Comparison of ENCODE assay signal across 15 mouse cellular contexts in genomic region chr13:32601315-32601714, GRCm38 (mm10).
A peak's percentile ranks its signal among the peaks of the same experiment; 100 is the strongest.
DNase-seq lines count a peak whose midpoint lies in the region; ATAC-seq and TF ChIP-seq lines count a peak whose summit lies in the region.
"Had no signal": no experiment of that assay in that cellular context is flagged by ENCODE, and none has a peak within 500 bp of the region (broad histone marks: within the 10 kb centered on the region; RNA-seq: fewer than 3 reads in every experiment).

No protein-coding gene starts in this region.

- no peak overlapping the region for H3ac ChIP-seq in myocyte (ENCODE audit: control insufficient read depth, insufficient read length)

- no peaks in the 10 kb centered on the region for H3K79me2 ChIP-seq in myocyte (ENCODE audit: control insufficient read depth, insufficient read depth)

- no peaks in the 10 kb centered on the region for H3K4me1 ChIP-seq in heart, embryonic 11.5 days (ENCODE audit: control insufficient read depth, insufficient read depth, low read length)
- H3K4me1 ChIP-seq in embryonic facial prominence, embryonic 12.5 days = peaks cover 4% of the 10 kb centered on the region; the same call in 1 of the 2 replicates
- H3K4me1 ChIP-seq: hindbrain, embryonic 13.5 days; neural tube, embryonic 13.5 days had no signal

- H3K27ac ChIP-seq in heart, embryonic 11.5 days (ENCODE audit: low read depth, low read length) = no peak overlapping the region
- 0 out of 2 replicates have a peak overlapping the region, but pooled peaks have one; percentile 9 for H3K27ac ChIP-seq in embryonic facial prominence, embryonic 12.5 days
- H3K27ac ChIP-seq: hindbrain, embryonic 13.5 days; neural tube, embryonic 13.5 days had no signal

- H3K9ac ChIP-seq in heart, embryonic 11.5 days (ENCODE audit: low read depth, low read length) = no peak overlapping the region
- no peak overlapping the region for H3K9ac ChIP-seq in embryonic facial prominence, embryonic 12.5 days
- H3K9ac ChIP-seq: hindbrain, embryonic 13.5 days; neural tube, embryonic 13.5 days had no signal

- 64% methylated on average over 5 of the region's 5 CpGs for WGBS in heart, embryonic 11.5 days (ENCODE audit: insufficient replicate concordance)
- WGBS in embryonic facial prominence, embryonic 12.5 days = 60% methylated on average over 5 of the region's 5 CpGs

- no peak overlapping the region for H3K4me3 ChIP-seq in heart, embryonic 11.5 days (ENCODE audit: low read depth, low read length)
- no peak overlapping the region for H3K4me3 ChIP-seq in embryonic facial prominence, embryonic 12.5 days
- H3K4me3 ChIP-seq in myocyte = no peak overlapping the region
- H3K4me3 ChIP-seq: erythroblast, embryonic 14.5 days; hindbrain, embryonic 13.5 days; neural tube, embryonic 13.5 days had no signal

- no peaks in the 10 kb centered on the region for H3K9me3 ChIP-seq in heart, embryonic 11.5 days (replicated peaks; ENCODE audit: control insufficient read depth, low read length)
- no peaks in the 10 kb centered on the region for H3K9me3 ChIP-seq in embryonic facial prominence, embryonic 12.5 days
- H3K9me3 ChIP-seq: hindbrain, embryonic 13.5 days; neural tube, embryonic 13.5 days had no signal

- DNase-seq in heart, adult 9 months (ENCODE audit: low spot score in 2 of 2) = peak; percentile 13 to 14
- DNase-seq in gastrocnemius, postnatal 10 days = peak; percentile 39
- DNase-seq in frontal cortex, postnatal 10 days (ENCODE audit: low spot score in 2 of 2) = no peak
- DNase-seq in lung, postnatal 25 days (ENCODE audit: low spot score) = no peak
- DNase-seq: adrenal gland, postnatal 25 days; cerebellum, adult 9-10 months; lung, adult 18-20 months; lung, postnatal 36 days had no signal

- no peak overlapping the region for H3K4me2 ChIP-seq in heart, embryonic 11.5 days
- no peak overlapping the region for H3K4me2 ChIP-seq in embryonic facial prominence, embryonic 12.5 days (replicated peaks)
- no peak overlapping the region for H3K4me2 ChIP-seq in myocyte (ENCODE audit: low read depth)
- H3K4me2 ChIP-seq: hindbrain, embryonic 13.5 days; neural tube, embryonic 13.5 days had no signal

- no peaks in the 10 kb centered on the region for H3K27me3 ChIP-seq in heart, embryonic 11.5 days (ENCODE audit: control insufficient read depth, insufficient read depth, low read length)
- H3K27me3 ChIP-seq in embryonic facial prominence, embryonic 12.5 days = no peaks in the 10 kb centered on the region
- H3K27me3 ChIP-seq in myocyte (ENCODE audit: control insufficient read depth, insufficient read depth, insufficient read length) = no peaks in the 10 kb centered on the region
- H3K27me3 ChIP-seq: hindbrain, embryonic 13.5 days; neural tube, embryonic 13.5 days had no signal

- no peak for TF ChIP-seq POLR2A in myocyte (IDR thresholded peaks at IDR 0.05; ENCODE audit: insufficient read length, low read depth)

- H3K36me3 ChIP-seq in heart, embryonic 11.5 days (ENCODE audit: control insufficient read depth, insufficient read depth, low read length) = no peaks in the 10 kb centered on the region
- H3K36me3 ChIP-seq in embryonic facial prominence, embryonic 12.5 days = no peaks in the 10 kb centered on the region
- H3K36me3 ChIP-seq in myocyte (ENCODE audit: control insufficient read depth, insufficient read depth) = no peaks in the 10 kb centered on the region
- H3K36me3 ChIP-seq: hindbrain, embryonic 13.5 days; neural tube, embryonic 13.5 days had no signal

- no peak for ATAC-seq in heart, embryonic 11.5 days (replicated peaks; ENCODE audit: insufficient number of reproducible peaks, low FRiP score, low TSS enrichment)
- ATAC-seq in embryonic facial prominence, embryonic 12.5 days (ENCODE audit: insufficient number of reproducible peaks, insufficient read depth, low FRiP score, low TSS enrichment) = no peak
- ATAC-seq: forebrain, embryonic 14.5 days had no signal

TF ChIP-seq in myocyte, 11 proteins besides CTCF, POLR2A, EP300 and RAD21:
- TF ChIP-seq REST (IDR thresholded peaks at IDR 0.05; ENCODE audit: insufficient read depth, insufficient read length) (peak; percentile 35), USF1 (IDR thresholded peaks at IDR 0.05; ENCODE audit: low read depth) (no peak), E2F4 (IDR thresholded peaks at IDR 0.05; ENCODE audit: insufficient read depth) (no peak), MYOD1 (IDR thresholded peaks at IDR 0.05; ENCODE audit: control insufficient read depth in 1 of 3, insufficient read length in 2 of 3, low read depth in 2 of 3) (peak in 1 of 3 experiments; percentile 3)

Comparison
In these comparisons a context has a peak if more than half of its experiments do, and no peak if none do; other contexts are left out.
1. DNase-seq: peak in heart, adult 9 months (2 of 2) and gastrocnemius, postnatal 10 days (single experiment); none in frontal cortex, postnatal 10 days (0 of 2) and lung, postnatal 25 days (single experiment).